Mouse (Mus musculus): Measurements from ENCODE around the gene Mfn1.

Mfn1 gene

DNA sequence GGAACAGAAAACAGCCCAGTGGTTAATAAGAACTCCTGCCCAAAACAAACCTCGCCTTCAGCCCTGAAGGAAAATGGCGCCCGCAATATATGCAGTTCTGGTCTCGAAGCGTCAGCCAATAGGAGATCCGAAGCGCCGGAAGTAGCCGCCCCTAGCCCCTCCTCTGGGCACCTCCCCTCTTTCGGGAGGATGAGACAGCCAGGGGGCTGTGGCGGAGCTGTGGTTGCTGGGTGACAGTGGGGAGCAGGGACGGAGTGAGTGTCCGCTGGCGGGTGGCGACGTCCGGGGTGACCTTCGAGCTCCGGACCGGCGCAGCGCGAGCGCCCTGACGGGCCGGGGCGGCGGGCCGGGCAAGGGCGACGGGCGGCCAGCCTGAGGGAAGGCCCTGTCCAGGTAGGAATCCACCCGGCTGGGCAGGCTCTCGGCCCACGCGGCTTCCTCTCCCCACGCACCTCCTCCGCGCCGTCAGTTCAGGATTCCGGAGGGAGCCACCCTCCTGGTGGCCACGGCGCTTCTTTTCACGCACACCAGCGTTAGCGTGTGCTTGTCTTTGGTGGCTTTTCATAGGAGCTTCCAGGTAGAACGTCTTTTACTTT lies at the start of gene Mfn1:
Gene Mfn1, plus strand, starts transcription at position 163 of the 596 bp plus-strand sequence.
- peak; percentile 96 to 97 for DNase-seq

- no peak for DNase-seq
These were observed 49.3 kb upstream of the Mfn1 start for GRCm38 (mm10) chr3:32479961-32480360.

DNA sequence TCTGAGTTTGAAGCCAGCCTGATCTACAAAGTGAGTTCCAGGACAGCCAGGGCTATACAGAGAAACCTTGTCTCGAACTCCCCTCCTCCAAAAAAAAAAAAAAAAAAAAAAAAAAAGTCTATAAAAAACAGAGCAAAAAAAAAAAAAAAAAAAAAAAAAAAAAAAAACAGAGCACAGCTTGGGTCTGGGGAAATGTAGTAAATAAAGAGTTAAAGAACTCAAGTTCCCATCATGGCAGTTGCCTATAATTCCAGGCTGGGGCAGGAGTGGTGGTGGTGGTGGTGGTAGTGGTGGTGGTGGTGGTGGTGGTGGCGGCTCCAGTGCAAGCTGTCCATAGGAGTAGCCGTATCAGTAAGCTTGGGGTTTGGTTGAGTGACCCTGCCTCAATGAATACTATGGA lies 46.2 kb upstream of the Mfn1 start:
- DNase-seq: no peak

- DNase-seq: peak in 1 of 2 experiments; percentile 78
These were observed 42.7 kb upstream of the Mfn1 start for GRCm38 (mm10) chr3:32486543-32486942.

GRCm38 (mm10) chr3:32488172-32488571 lies 41.1 kb upstream of the Mfn1 start:
- DNase-seq: no peak

- no peak for DNase-seq
These were observed 39.0 kb upstream of the Mfn1 start for GRCm38 (mm10) chr3:32490076-32490927.

DNA sequence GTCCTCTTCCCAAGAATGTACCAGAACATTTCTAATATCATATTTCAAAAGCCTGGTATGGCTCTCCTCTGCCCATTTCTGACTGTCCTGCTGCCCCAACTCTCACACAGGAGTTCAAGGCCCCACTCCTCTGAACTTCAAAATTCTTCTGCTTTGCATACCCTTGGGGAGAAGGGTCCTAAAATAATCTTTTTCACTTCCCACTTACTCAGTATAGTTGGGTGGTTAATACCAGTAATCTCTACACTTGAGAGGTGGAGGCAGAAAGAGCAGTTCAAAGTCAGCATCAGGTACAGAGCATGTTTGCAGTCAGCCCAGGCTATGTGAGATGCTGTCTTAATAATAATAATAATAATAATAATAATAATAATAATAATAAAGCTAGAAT lies 38.3 kb upstream of the Mfn1 start:
- no peak for DNase-seq

DNA sequence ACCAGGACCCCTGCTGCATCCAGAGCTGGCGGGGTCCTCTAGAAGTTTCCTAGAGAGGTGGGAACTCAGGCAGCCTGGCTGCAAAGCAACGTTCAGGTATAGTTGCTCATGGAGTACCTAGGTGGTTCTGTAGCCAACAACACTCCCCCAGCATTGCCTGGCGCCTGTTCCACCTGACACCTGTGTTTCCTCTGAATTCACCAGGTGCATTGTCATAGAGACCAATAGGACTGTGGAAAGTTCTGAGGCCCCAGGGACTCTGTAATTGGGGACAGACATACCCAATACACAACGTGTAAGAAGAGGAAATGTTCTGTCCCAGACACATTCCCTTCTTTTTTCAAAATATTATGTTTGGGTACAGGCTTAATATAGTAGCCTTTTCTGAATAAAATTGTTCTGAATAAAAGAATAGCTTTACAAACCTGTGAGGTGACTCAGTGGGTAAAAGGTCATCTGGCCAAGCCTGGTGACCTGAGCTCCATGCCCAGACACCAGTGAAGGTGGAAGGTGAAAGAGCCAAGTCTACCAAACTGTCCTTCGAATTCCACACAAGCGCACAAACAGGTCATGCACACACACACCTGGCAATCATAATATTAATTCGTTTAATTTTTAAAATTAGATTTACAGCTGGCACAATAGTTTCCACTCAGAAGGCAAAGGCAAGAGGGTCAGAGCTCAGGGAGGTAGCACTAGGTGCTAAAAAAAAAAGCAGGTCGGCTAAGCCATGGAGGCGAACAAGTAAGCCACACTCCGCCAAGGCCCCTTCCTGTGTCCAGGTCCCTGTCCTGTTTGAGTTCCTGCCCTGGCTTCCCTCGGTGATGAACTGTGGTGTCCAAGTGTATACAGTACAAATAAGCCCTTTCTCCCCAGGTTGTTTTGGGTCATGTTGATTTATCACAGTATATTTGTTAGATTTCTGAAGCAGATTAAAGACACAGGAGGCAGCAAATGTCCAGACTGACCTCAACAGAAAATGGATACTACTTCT lies 36.9 kb upstream of the Mfn1 start, which contains the start of gene Kcnmb3:
Gene Kcnmb3, minus strand, starts transcription at position 135 of the 994 bp plus-strand sequence.
- DNase-seq: peak; percentile 34 to 43

DNA sequence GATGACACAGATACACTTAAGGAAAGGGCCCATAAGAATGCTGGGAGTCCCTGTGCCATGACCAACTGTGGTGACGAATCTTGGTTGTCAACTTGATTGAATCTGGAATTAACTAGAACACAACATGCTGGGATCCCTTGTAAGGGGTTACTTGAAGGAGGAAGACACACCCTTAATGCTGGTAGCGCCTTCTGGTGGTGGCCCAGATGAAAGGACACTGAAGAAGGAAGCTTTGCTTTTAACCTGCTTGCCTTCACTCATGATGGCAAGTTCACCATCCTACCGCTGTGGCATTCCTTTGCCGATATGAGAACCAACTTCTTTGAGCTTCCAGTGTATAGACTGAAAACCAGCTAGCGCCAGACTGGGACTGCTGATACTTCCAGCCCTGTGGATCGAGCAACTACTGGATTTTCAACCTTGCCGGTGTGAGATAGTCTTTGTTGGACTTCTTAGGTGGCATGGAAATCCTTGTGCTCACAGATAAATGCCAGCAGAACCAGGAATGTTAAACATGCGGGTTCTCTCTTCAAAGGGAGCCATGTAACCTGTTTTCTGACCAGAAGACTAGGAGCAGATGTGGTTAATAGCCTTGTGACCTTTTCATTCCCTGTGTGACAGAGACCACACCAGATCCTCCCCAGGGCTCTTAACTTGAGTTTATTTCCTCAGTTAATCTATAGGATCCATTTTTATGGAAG lies 34.7 kb upstream of the Mfn1 start:
- DNase-seq: peak in 1 of 2 experiments; percentile 56

GRCm38 (mm10) chr3:32495088-32495770 lies 34.0 kb upstream of the Mfn1 start:
- DNase-seq: peak in 1 of 2 experiments; percentile 58

DNA sequence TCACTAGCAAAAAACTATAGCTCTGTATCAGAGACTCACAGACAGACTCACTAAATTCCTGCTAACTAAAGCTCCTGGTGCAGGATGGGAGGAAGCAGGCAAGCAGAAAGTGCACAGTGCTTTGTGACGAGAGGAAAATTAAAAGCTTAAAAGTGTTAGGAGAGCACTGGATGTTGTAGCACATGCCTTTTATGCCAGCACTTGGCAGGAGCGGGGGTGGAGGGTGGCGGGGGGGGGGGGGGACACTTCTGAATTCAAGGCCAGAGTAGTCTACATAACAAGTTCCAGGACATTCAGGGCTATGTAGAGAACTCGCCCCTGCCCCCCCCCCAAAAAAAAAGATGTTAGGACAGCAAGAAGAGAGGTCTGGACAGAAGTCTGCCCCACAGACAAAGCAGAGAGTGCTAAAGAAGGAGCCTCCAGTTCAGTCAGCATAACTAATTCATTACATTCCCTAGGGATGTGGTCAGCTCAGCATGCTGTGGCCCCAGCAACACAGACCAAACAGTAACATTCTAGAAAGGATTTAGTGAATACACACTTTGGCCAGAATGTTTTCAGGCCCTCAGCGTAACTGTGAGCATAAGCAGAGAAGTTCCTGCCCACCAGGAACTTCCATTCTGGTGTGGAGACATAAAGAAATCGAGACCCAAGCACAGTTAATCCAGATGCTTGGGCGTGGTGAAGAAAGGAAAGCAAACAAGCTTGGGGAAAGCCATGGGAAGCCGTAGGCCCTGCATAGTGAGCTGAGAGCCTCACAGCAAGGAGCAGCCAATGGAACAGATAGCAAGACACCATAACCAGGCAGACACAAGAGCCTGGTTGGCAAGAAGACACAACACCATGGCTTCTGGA lies 33.2 kb upstream of the Mfn1 start:
- DNase-seq: no peak

DNA sequence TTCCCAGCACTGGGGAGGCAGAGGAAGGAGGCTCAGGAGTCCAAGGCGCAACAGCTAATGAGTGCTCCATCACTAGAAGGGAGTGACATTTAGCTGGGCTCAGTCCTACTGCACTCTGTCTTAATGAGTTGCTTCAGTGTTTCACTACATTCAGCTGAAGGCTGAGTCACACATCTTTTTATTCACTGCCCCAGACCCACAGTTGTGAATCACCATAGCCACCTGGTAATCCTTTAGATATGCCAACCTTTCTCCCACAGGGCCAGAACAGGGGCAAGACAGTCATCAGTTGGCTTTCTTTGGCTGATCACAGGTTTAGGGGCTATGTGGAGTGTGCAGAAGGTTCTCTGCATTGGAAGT lies 32.6 kb upstream of the Mfn1 start:
- no peak for DNase-seq

DNA sequence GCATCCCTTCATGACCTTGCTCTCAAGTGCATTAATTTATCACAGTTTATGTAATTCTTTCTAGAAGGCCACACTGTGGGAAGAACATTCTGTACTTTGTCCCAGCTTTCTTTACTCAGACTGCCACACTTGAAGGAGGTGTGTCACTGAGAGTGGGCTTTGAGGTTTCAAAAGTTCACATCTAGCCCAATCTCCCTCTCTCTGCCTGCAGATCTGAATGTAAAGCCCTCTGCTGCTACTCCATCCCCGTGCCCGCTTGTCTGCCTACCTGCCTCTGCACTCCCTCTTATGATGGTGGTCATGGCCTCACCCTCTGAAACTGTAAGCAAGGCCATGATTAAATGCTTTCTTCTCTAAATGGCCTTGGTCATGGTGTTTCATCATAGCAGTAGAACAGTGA lies 28.9 kb upstream of the Mfn1 start:
- no peak for DNase-seq

DNA sequence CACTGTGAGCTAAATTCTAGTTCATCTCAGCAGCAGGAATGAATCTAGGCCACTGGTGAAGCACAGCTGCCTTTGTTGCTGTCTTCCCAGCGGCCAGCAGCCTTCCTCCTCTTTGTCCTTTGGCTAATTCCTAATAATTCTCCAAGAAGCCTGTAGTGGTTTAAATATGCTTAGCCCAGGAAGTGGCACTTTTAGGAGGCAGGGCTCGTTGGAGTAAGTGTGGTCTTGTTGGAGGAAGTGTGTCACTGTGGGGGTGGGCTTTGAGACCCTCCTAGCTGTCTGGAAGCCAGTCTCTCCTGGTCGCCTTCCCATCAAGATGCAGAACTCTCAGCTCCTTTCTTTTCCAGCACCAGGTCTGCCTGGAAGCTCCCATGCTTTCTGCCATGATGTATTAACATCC lies 23.4 kb upstream of the Mfn1 start:
- no peak for DNase-seq

DNA sequence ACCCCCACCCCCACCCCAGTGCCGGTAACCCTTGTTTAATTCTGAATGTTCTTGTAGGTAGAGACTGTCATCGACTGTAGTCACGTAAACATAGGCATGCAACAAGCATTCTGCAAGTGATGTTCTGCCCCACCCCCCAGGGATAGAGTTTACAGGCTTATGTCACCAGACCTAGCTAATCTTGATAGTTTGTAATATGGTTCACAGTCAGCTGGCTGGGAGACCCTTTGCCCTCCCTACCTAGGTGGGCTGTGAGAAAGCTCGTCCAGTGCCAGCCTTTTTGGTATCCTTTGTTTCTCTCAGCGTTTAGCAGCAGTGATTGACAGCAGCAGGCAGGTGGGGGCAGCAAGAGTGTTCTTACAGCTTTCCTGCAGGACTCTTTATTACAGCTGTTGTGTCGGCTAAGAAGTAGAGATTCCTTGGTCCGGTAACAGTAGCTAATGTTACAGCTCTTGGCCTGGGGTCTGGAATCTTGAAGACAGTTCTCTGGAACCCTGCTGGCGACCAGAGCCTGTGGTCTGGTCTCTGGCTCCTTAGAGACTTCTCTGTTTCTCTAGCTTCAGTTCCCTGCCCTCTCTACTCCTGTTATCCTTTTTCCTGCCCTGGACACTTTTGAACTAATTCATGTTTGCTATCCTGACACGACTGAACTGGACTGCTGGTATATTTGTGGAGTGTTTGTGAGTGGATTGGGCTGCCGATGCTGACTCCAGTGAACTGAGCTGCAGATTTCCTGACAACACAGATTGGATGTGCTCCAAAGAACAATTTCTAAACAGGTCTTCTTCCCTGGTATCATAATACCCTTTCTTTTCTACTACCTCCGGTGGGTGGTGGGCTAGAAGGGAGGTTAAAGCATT lies 22.7 kb upstream of the Mfn1 start:
- DNase-seq: no peak

DNA sequence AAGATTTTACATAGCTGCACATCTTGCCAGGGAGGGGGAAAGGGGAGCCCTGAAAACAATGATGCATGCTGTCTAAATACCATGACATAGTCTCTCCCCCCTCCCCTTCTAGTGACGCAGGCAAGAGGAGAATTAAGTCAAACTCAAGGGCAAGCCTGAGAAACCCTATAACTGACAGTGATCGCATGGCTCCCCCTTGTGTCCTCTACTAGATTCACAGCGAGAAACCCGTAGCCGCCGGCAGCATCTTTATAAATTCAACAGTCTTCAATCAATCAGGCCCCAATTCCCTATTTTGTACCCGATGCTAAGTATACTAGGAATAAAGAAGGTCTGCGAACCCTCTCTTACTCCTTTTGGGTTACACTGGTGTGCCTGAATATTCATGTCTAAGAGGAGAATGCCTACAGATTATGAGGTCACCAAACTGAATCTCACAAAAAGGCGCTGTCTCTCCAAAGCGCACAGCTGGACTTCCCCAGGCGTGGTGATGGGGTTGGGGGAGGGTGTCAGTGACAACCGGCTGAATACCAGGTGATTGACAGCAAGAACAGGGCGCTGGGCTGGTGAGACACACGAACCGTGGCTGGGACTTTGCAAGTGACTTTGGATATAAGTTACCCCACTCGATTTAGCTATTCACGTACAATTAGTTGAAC lies 20.5 kb upstream of the Mfn1 start:
- peak; percentile 73 to 82 for DNase-seq

DNA sequence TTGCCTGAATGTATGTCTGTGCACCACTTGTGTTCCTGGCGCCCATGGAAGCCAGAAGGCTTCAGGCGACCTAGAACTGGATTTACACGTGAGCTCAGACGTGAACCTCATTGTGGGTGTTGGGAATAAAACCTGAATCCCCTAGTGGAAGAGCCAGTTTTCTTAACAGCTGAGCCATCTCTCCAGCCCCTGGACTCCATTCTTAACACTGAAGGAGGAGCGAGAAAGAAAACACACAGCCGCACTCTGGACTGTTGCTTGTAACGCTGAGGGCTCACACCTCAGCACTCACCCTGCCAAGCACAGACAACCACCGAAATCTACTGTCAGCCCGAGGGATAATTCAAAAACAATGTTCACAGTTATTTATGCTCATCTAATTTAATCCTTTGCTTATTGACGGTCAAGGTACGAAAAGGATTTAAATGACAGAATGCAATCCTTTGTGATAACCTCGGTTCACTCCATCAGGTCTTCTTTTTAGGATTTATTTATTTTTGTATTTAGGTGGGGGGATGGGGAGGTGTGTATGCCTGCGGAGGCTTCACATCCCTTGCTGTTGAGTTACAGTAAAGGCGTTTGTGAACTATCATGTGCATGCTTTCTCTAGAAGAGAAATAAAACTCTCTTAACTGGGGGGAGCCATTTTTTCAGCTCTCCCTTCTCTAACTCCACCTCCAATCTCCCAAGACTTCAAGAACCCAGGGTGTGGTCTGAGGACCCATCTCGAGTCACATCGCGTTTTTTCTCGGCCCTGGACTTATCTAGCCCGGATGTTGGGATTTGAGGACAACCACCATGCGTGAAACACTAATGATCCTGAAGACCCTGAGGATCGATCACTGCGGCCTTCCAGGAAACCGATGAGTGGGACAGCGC lies 19.5 kb upstream of the Mfn1 start, which contains the start of gene Zfp639:
Gene Zfp639, plus strand, starts transcription at position 764 of the 879 bp plus-strand sequence.
- no peak for DNase-seq
